ENCODE assay signal across 8 mouse cellular contexts in genomic region chr17:6778332-6778683, GRCm38 (mm10). TPM values are rescaled to one million over a fixed set of nuclear protein-coding genes. Genes with fewer than 3 reads are reported as not detected.
DNase-seq lines count a peak whose midpoint lies in the region; ATAC-seq and TF ChIP-seq lines count a peak whose summit lies in the region.

No protein-coding gene starts in this region.

- 0 out of 2 replicates have a peak, but pooled peaks have one; percentile 15 for ATAC-seq in G1E (ENCODE audit: extremely low read depth, insufficient number of reproducible peaks, low FRiP score, poor library complexity, severe bottlenecking)
- ATAC-seq in heart, embryonic 12.5 days (ENCODE audit: insufficient number of reproducible peaks, low FRiP score) = no peak

- peak overlapping the region; percentile 77 for H3K9ac ChIP-seq in heart, embryonic 12.5 days

- H3K4me2 ChIP-seq in heart, embryonic 12.5 days = peak overlapping the region; percentile 88

- H3K9me3 ChIP-seq in G1E (replicated peaks) = no peaks in the 10 kb centered on the region
- H3K9me3 ChIP-seq in embryonic facial prominence, embryonic 10.5 days = no peaks in the 10 kb centered on the region
- no peaks in the 10 kb centered on the region for H3K9me3 ChIP-seq in heart, embryonic 12.5 days (replicated peaks)

- peak overlapping the region; percentile 78 for H3K27ac ChIP-seq in embryonic facial prominence, embryonic 10.5 days (replicated peaks)
- peak overlapping the region; percentile 86 for H3K27ac ChIP-seq in heart, embryonic 12.5 days (ENCODE audit: poor library complexity, severe bottlenecking)
- peak overlapping the region; percentile 90 for H3K27ac ChIP-seq in small intestine, adult 2 months (ENCODE audit: insufficient read depth, low read depth, low read length)

- DNase-seq in G1E (ENCODE audit: low spot score) = peak; percentile 41
- DNase-seq in embryonic facial prominence, embryonic 10.5 days (ENCODE audit: low spot score) = peak; percentile 55
- DNase-seq in kidney, adult 9 months = peak; percentile 79
- DNase-seq in lung, postnatal 4 days = peak; percentile 64 to 69
- no peak for DNase-seq in urinary bladder, postnatal 36 days (ENCODE audit: low spot score in 2 of 2)

- no peak for TF ChIP-seq POLR2A in small intestine, adult 2 months (IDR thresholded peaks at IDR 0.05; ENCODE audit: low read depth, low read length)

- TF ChIP-seq CTCF in C2C12 (IDR thresholded peaks at IDR 0.05; ENCODE audit: control insufficient read depth, insufficient read depth, insufficient read length) (no peak), G1E (IDR thresholded peaks at IDR 0.05; ENCODE audit: low read depth, low read length) (no peak)
- TF ChIP-seq CTCF in small intestine, adult 2 months (IDR thresholded peaks at IDR 0.05; ENCODE audit: extremely low read depth, insufficient read length, insufficient replicate concordance, low read depth, low read length) = no peak

- peak overlapping the region; percentile 44 for H3ac ChIP-seq in C2C12 (ENCODE audit: control insufficient read depth, insufficient read length, low read depth)

- H3K36me3 ChIP-seq in C2C12 (ENCODE audit: control insufficient read depth, insufficient read depth) = peaks cover 17% of the 10 kb centered on the region
- H3K36me3 ChIP-seq in G1E (replicated peaks) = peaks cover 52% of the 10 kb centered on the region
- H3K36me3 ChIP-seq in embryonic facial prominence, embryonic 10.5 days (replicated peaks) = no peaks in the 10 kb centered on the region
- no peaks in the 10 kb centered on the region; the same call in 1 of the 2 replicates for H3K36me3 ChIP-seq in heart, embryonic 12.5 days
- H3K36me3 ChIP-seq in small intestine, adult 2 months (ENCODE audit: control insufficient read depth, insufficient read depth, low read length) = peaks cover 40% of the 10 kb centered on the region

- H3K79me3 ChIP-seq in C2C12 (ENCODE audit: low read depth) = peaks cover 85% of the 10 kb centered on the region

- peaks cover 64% of the 10 kb centered on the region for H3K4me1 ChIP-seq in G1E (ENCODE audit: insufficient read depth, low read depth, low read length)
- peaks cover 66% of the 10 kb centered on the region for H3K4me1 ChIP-seq in embryonic facial prominence, embryonic 10.5 days
- peaks cover 54% of the 10 kb centered on the region for H3K4me1 ChIP-seq in heart, embryonic 12.5 days (replicated peaks)
- H3K4me1 ChIP-seq in small intestine, adult 2 months (ENCODE audit: control insufficient read depth, insufficient read depth, insufficient read length, low read length) = peaks cover 23% of the 10 kb centered on the region

- WGBS in embryonic facial prominence, embryonic 10.5 days = 2% methylated on average over 9 of the region's 9 CpGs
- under 1% methylated on average over 9 of the region's 9 CpGs for WGBS in heart, embryonic 12.5 days
- under 1% methylated on average over 9 of the region's 9 CpGs for WGBS in small intestine, adult 2 months

- H3K27me3 ChIP-seq in C2C12 (ENCODE audit: control insufficient read depth, insufficient read depth, insufficient read length) (no peaks in the 10 kb centered on the region), G1E (ENCODE audit: insufficient read depth, low read length) (no peaks in the 10 kb centered on the region)
- peaks cover 36% of the 10 kb centered on the region for H3K27me3 ChIP-seq in embryonic facial prominence, embryonic 10.5 days (replicated peaks; ENCODE audit: low read depth, poor library complexity, severe bottlenecking)
- no peaks in the 10 kb centered on the region for H3K27me3 ChIP-seq in heart, embryonic 12.5 days (replicated peaks)
- no peaks in the 10 kb centered on the region for H3K27me3 ChIP-seq in small intestine, adult 2 months (ENCODE audit: control insufficient read depth, insufficient read depth, low read length)

- H3K79me2 ChIP-seq in C2C12 (ENCODE audit: control insufficient read depth, insufficient read depth) = peaks cover 94% of the 10 kb centered on the region

- H3K4me3 ChIP-seq in C2C12 (ENCODE audit: insufficient read depth, poor library complexity, severe bottlenecking) = peak overlapping the region; percentile 26
- H3K4me3 ChIP-seq in G1E (ENCODE audit: low read depth, low read length) = peak overlapping the region; percentile 71; the same call in 1 of the 2 replicates
- peak overlapping the region; percentile 59 for H3K4me3 ChIP-seq in embryonic facial prominence, embryonic 10.5 days
- peak overlapping the region; percentile 60 for H3K4me3 ChIP-seq in heart, embryonic 12.5 days
- peak overlapping the region; percentile 63 for H3K4me3 ChIP-seq in small intestine, adult 2 months (ENCODE audit: low read depth, low read length)

TF ChIP-seq in C2C12, 6 proteins besides CTCF, POLR2A, EP300 and RAD21:
- TF ChIP-seq CEBPB (IDR thresholded peaks at IDR 0.05; ENCODE audit: low read depth) (no peak), MYOD1 (IDR thresholded peaks at IDR 0.05; ENCODE audit: control insufficient read depth, insufficient read length, low read depth) (no peak), MYOG (IDR thresholded peaks at IDR 0.05; ENCODE audit: control insufficient read depth, extremely low read depth, insufficient read length) (no peak), MAX (IDR thresholded peaks at IDR 0.05) (no peak), USF1 (IDR thresholded peaks at IDR 0.05; ENCODE audit: low read depth) (no peak), FOSL1 (IDR thresholded peaks at IDR 0.05; ENCODE audit: insufficient read depth, low read length, poor library complexity, severe bottlenecking) (no peak)

RNA-seq across cellular contexts. Expression of gene Ezr, which starts 4.3 kb away (rescaled TPM):
- 78.7 TPM for polyA plus RNA-seq in C2C12 (2012; fragmentation: generic; extraction: Trizol)
- total RNA-seq in G1E (2014; fragmentation: Nextera tagmentation) = 48.3 and 56.8 TPM in 2 replicates
- 84.3 and 99.9 TPM in 2 replicates for total RNA-seq in G1E (2017)
- 315 and 330 TPM in 2 replicates for polyA plus RNA-seq in G1E (2012)
- 51.6 and 55.0 TPM in 2 replicates for polyA plus RNA-seq in embryonic facial prominence, embryonic 10.5 days (2016; fragmentation: Nextera tagmentation; extraction: Ambion mirVana)
- 119 and 124 TPM in 2 replicates for polyA plus RNA-seq in heart, embryonic 12.5 days (2016; fragmentation: Nextera tagmentation; extraction: Ambion mirVana)
- 95.0 and 368 TPM in 2 replicates for polyA plus RNA-seq in small intestine, adult 2 months (2012; rRNA removed)

Comparison
In these comparisons a context has a peak if more than half of its experiments do, and no peak if none do; other contexts are left out.
1. DNase-seq: peak in G1E (single experiment), embryonic facial prominence, embryonic 10.5 days (single experiment), kidney, adult 9 months (single experiment) and lung, postnatal 4 days (2 of 2); none in urinary bladder, postnatal 36 days (0 of 2).
2. Peak in every context shown above with its lines, with median percentiles within 50 percentile points of each other: H3K4me3 ChIP-seq and H3K27ac ChIP-seq.